Mouse (Mus musculus): ENCODE results near the gene Kirrel.

The Kirrel gene

DNA sequence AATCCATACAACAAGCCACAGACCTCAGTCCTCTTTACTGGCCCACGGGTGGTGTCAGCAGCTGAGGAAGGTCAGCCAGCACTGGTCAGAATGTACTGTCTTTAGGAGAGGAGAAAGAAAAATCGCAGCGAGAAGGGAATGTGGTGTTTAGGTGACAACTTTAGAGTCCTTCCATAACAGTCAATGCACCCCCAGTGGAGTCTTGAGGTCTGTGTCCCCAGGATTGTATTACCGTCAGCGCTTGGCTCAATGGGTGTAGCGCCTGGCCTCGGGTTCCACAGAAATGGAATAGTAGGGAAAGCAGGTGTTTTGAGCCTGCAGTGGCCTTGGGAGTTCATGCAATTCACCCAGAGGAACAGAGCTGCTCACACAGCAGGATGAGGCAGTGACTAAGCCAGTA is 95.2 kb downstream of the Kirrel start:
- CTCF ChIA-PET, result no interaction called here

DNA sequence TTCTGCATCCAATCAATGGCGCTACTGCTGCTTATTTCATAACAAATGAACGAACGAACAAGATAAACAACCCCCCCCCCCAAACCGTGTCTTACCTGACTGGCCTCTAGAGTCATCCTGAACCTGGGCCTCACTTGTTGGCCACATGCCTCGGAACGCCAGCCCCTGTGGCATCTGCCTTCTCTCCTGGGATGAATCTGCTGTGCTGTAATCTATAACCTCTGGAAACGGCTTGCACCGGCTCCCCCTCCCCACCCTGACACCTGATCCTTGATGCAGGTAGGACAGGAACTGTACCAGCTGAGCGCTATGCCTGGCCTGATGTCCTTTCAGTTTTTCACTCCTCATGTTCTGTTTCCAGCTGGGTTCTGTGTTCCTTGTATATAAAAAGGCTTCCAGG is 96.9 kb downstream of the Kirrel start:
- CTCF ChIA-PET, result no interaction called here

DNA sequence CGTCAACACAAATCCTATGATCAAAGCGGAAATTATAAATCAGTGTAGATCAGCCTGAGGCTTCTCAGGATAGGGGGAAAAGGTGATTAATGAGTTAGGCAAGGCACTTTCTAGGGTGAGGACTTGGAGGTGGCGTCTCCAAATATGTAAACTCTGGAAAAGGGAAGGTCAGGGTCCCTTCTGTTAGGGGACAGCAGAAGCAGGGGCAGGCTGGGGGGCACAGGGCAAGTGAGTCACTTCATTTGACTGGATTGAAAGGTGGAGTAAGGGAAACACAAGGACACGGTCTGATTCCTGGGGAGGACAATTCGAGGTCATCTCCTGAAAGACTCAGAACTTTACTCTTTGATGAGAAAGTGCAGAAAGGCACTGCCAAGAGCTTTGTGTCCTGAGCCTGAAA is 97.6 kb downstream of the Kirrel start:
- CTCF ChIA-PET, result no interaction called here

DNA sequence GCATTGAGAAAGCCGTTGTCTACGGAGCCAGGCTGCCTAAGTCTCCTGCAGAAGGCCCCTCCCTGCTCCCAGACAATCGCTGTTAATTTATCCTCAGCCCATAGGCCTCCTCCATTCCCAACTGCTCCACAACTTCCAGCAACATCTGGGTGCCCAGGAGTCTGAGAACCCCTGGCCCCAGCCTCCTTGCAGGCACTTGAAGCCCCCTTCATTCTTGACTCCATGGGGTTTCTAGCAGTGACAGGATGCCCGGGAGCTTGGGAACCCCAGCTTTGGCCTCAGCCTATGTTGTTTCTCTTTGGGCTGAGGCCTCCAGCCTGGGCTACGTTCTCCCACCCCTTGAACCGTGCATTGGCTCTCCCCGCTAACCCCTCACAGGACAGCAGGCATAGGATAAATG is 98.4 kb downstream of the Kirrel start:
- CTCF ChIA-PET, result no interaction called here

DNA sequence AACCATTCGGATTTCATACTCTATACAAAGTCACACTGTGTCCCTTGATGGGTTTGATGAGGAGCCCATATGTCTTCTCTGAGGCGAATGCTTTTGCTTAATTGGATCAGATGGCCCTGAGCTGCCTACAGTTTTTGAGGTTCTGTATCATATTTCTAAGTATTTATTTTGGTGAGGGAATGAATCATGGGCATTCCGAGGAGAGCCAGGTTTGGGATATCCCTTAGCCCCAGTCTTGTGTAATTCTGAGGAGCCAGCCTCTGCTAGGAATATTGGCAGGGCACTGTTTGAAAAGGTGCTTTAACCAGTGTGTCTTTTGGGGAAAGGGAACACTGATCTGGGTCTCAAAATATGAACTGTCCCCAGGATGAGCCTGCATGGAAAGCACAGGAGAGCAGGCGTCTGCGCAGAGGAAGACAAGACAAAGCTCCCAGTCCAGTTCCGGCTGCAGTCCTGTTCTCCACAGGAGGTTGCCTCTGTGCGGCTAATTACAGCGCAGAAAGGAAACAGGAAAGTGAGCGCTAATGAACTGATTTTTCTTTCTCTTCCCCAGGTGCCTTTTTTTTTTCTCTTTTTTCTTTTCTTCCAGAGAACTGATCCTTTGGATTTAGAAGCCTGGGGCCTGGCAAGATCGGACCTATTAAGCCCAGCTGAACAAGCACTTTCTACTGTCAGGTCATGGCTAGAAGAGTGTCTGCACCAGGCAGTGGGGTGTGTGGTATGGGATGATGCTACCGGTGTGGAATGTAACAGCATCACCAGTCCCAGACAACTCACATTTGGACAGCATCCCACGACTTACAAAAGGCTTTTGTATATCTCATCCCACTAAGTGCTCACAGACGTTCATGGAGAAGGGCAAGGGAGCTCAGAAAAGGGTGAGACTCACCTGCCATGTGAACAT is 101.7 kb downstream of the Kirrel start:
- CTCF ChIA-PET, result no interaction called here

DNA sequence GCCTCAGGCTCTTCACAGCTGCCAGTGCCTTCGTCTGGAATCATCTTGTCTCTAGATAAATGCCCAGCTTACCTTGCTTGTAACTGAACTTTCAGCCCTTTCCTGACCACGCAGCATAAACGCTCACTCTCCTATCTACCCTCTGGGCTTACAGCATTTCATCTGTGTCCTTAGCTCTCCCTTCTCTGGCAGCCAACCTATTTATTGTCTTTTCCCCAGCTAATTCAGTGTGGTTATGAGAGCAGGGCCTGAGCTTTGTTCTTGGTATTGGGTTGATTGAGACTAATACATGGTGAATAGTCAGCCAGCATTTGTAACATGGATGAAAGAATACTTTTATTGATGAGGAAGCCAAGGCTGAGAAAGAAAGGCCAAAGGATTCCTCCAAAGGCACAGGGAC is 102.4 kb downstream of the Kirrel start:
- CTCF ChIA-PET, result no interaction called here

DNA sequence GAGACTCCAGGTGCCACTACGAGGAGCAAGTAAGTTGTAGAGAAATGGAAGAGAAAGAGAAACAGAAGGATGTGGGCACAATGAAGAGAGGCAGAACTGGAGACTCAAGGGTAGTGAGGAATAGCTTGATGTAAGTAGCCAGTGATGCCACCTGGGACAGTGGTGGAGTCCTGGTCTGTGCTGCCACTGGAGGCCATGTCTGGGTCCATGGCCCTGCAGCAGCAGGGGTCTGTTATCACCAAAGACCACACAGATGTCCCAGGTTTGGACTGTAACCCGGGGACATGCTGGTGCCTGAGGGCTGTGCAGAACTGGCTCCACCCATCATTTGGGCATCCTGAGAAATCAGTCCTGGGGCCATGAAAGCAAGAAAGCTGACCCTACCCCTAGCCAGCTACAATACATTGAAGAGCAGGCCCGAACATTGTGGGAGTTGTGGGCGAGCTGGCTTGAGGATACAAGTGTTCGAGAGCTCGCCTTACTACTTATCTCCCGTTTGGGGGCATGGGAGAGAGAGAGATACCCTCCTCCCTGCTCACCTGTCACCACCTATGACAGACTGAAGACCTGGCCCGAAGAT is 107.1 kb downstream of the Kirrel start:
- CTCF ChIA-PET, result interaction anchor here (0.6 kb wide), 1 partner anchor 26 kb away, joined by 14 read pairs; no protein-coding TSS in a partner anchor

DNA sequence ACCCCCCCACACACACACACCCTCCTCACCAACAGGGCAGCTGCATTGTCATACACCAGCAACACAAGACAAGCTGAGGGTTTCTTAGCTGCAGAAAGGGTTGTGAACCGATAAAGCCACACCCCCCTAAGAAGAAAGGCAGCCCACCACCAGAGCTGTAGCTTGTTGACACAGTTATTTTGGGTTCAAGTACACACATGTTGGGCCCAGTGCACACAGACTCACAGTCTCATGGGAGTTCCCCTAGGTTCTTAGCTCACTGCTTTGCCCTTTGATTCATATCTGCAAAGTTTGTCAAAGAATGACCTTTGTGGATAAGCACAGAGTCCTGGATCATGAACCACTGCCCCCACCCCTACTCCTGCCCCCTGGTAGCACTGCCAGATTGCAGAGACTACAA is 120.6 kb downstream of the Kirrel start:
- CTCF ChIA-PET, result no interaction called here

DNA sequence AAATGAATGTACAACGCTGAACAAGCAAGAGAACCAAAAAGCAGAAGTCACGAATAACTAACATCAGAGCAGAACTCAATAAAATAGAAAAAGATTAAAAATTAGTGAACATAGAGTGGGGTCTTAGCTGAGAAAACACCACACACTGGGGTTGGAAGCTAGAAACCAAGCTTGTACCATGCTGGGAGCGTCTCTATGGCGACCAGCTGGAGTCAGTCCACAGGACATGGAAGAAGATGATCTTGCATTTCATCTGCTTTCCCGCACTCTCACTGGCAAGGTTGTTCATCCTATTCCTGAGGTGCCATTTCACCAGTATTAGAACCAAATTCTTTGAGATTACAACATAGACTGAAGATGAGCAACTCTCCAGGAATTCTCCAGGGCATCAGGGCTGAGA is 126.7 kb downstream of the Kirrel start:
- CTCF ChIA-PET, result no interaction called here

DNA sequence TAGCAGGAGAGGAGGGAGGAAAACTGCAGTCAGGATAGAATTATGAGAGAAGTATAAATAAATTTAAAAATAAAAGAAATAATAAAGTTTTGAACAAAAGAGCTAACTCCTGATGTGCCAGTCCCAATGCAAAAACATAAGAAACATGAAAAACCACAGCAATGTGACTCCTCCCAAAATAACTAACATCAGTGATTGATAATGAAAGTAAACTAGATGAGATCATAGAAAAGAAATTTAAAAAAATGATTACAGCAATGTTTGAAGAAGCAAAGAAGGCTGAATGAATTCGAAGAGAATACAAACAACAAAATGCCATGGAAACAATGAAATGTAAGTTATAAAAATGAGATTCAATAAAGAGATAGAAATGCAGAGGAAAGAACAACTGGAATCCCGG is 132.8 kb downstream of the Kirrel start:
- CTCF ChIA-PET, result interaction anchor here (0.8 to 0.9 kb wide), 2 partner anchors 9 to 26 kb away, joined by 5 to 14 read pairs; no protein-coding TSS in a partner anchor

DNA sequence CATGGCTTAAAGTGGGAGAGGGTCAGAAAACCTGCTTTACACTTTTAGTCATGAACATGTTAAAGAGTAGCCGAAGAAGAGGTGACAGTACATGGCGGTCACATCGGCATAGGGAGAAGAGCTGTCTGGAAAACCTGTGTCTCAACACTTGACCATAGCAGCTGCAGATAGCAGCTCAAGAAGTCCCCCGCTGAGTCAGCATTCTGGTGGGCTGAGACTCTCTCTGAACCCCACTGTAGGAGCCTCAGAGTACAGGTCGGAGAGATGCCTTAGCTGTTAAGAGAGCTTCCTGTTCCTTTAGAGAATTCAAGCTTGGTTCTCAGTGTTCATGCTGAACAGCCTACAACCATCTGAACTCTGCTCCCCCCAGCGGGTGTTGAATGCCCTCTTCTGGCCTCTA is 136.0 kb downstream of the Kirrel start:
- CTCF ChIA-PET, result interaction anchor here (0.5 kb wide), 1 partner anchor 12 kb away, joined by 5 read pairs; no protein-coding TSS in a partner anchor

DNA sequence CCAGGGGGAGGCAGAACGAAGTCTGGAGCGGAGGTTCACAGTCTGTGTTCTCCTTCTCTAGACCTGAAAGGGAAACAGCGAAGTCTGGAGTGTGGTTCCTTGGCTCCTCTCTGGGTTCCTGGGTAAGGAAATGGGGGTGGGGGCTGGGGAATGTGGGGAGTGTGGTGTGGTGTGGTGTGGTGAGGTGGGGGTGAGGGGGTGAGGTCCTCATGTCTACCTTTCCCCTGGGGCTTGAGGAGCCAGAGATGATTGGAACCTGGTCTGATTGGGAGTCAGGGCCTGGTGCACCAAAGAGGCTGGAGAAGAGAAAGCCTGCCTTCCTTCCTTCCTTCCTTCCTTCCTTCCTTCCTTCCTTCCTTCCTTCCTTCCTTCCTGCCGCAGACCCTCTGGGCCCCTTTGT is 140.5 kb downstream of the Kirrel start:
- CTCF ChIA-PET, result no interaction called here

DNA sequence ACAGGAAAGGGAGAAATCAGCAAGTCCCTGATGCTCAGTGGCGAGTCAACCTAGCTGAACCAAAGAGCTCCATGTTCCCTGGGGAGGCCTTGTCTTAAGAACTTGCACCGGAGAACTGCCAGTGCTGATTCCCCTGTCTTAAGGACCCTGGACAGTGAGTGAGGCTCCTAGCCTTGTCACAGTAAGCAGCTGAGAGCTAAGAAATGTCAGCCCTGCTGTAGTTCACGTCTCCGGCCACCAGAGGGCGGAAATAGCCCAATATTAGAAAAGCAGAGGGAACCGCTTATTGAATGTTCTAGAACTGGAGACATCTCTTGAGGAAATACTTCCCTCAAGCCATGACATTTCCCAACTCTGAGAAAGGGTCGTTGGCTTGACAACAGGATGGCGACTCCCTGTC is 141.2 kb downstream of the Kirrel start:
- CTCF ChIA-PET, result interaction anchor here (0.5 to 1.1 kb wide), 3 partner anchors 9 to 314 kb away, joined by 3 to 5 read pairs (median 4); no protein-coding TSS in a partner anchor

DNA sequence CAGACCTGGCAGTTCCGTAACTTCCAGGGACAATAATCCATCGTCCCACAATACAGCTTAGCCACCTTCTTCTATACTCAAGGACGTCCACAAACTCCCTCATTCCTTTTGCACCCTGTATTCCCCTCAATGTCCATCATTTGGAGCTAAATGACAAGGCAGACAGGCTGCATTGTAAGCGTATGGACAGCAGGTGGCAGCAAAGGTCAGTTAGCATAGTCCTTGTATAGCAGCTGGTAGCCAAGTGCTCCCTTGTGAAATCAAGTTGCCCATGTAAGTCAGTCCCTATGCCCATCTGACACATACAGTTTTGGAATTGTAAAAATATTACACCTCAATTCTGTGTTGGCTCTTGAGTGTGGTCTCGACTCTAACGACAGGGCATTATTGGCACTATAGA is 143.7 kb downstream of the Kirrel start:
- CTCF ChIA-PET, result no interaction called here

Measured in spleen, embryonic (tissue).